Mouse (Mus musculus) heart, adult 2 months (tissue): ENCODE measurements around the gene Ncor2. TPM values are rescaled to one million over a fixed set of nuclear protein-coding genes. Genes with fewer than 3 reads are reported as not detected.

Source experiments
- DNase-seq, 2 experiments: peaks; one replicate each; pipeline ENCODE4 v3.0.0; 2021
- H3K27ac ChIP-seq: fragments of 200-600 bp; 2 replicates; pipeline ENCODE4 v1.8.1; 2022
- H3K27me3 ChIP-seq: fragments of 200-500 bp; 2 replicates; pipeline ENCODE4 v1.6.1; 2012; ENCODE audit warnings: mild to moderate bottlenecking, low read length, inconsistent platforms, mixed read lengths; ENCODE audit not compliant: control insufficient read depth, insufficient read depth
- H3K36me3 ChIP-seq: fragments of 200-500 bp; 2 replicates; pipeline ENCODE4 v1.6.1; 2012; ENCODE audit warnings: low read length, inconsistent platforms; ENCODE audit not compliant: control insufficient read depth, insufficient read depth
- H3K4me1 ChIP-seq: fragments of 200-500 bp; 2 replicates; pipeline ENCODE4 v1.6.1; 2011; ENCODE audit warnings: low read length; ENCODE audit not compliant: control insufficient read depth, insufficient read depth
- H3K4me3 ChIP-seq: fragments of 200-600 bp; 2 replicates; pipeline ENCODE4 v1.8.1; 2022
- H3K79me2 ChIP-seq: fragments of 200-500 bp; replicated peaks from 2 replicates; pipeline ENCODE4 v1.6.1; 2012; ENCODE audit warnings: mild to moderate bottlenecking, inconsistent platforms, low read length, moderate library complexity, mixed read lengths; ENCODE audit not compliant: control insufficient read depth, insufficient read depth
- H3K9ac ChIP-seq: fragments of 200-500 bp; 2 replicates; pipeline ENCODE4 v1.6.1; 2012; ENCODE audit warnings: low read depth, mild to moderate bottlenecking, control low read depth, inconsistent platforms, low read length, mixed read lengths
- CTCF ChIP-seq: fragments of 200-600 bp; IDR thresholded peaks from 2 replicates; pipeline ENCODE4 v1.8.1; 2022; ENCODE audit warnings: antibody characterized with exemption, mild to moderate bottlenecking, moderate library complexity
- EP300 ChIP-seq: fragments of 200-500 bp; IDR thresholded peaks from 2 replicates; pipeline ENCODE4 v1.6.1; 2011; ENCODE audit warnings: low read depth, low read length, control low read depth; ENCODE audit not compliant: insufficient read depth
- POLR2A ChIP-seq: fragments of 200-500 bp; IDR thresholded peaks from 2 replicates; pipeline ENCODE4 v1.6.1; 2011; ENCODE audit warnings: mild to moderate bottlenecking, low read depth, low read length, control low read depth; ENCODE audit not compliant: insufficient read depth
- WGBS: fragments of 180-500 bp; shearing (Covaris S2); methylation state at CpG from one replicate; pipeline ENCODE4 v1.1.7; 2018; 5-methylcytosine and 5-hydroxymethylcytosine counted together
- intact Hi-C: fragments of 180-260 bp; cut with DNase I; formaldehyde crosslinking; loops from one replicate; pipeline ENCODE4 v1.15.1; 2025
- polyA plus RNA-seq: library from polyadenylated mRNA; depleted of rRNA; stranded (reverse); fragments of >200 nt; gene quantifications from 2 replicates; pipeline ENCODE4 v1.2.3, GENCODE M21; 2012
- total RNA-seq, 2 experiments: library from RNA; stranded (reverse); gene quantifications; 2 replicates each; pipeline ENCODE4 v1.2.3; 2021

Ncor2 gene
- total and polyA plus RNA-seq, 3 experiments = 39.1 to 77.5 (median 73.5) TPM

GRCm38 (mm10) chr5:125159804-125160405, 19.1 kb downstream of the Ncor2 start:
- Histone ChIP-seq H3K36me3 (peaks cover 3% of the 10 kb centered on the region), H3K4me1 (peaks cover 47% of the 10 kb centered on the region), H3K9ac (no peak overlapping the region), H3K4me3 (no peak overlapping the region), H3K79me2 (peaks cover 16% of the 10 kb centered on the region), H3K27me3 (no peaks in the 10 kb centered on the region), H3K27ac (peak overlapping the region; percentile 69)
- 65% methylated on average over 14 of the region's 14 CpGs for WGBS
- intact Hi-C loops = loop anchor here (2.0 kb wide), 1 partner anchor 19 kb away; no protein-coding TSS in a partner anchor
- no peak for DNase-seq
- TF ChIP-seq CTCF (no peak), POLR2A (no peak), EP300 (no peak)

GRCm38 (mm10) chr5:125159293-125159692, 19.7 kb downstream of the Ncor2 start:
- peak; percentile 84 to 88 for DNase-seq
- H3K9ac ChIP-seq = peak overlapping the region; percentile 4; the same call in 1 of the 2 replicates
- H3K4me3 ChIP-seq = no peak overlapping the region
- intact Hi-C loops = loop anchor here (2.0 kb wide), 1 partner anchor 18 kb away; no protein-coding TSS in a partner anchor
- H3K27me3 ChIP-seq = no peaks in the 10 kb centered on the region
- WGBS = 5% methylated on average over 12 of the region's 12 CpGs
- H3K36me3 ChIP-seq = peaks cover 2% of the 10 kb centered on the region
- peaks cover 44% of the 10 kb centered on the region for H3K4me1 ChIP-seq
- peak overlapping the region; percentile 69 for H3K27ac ChIP-seq
- TF ChIP-seq EP300 = peak; percentile 71; the same call in 1 of the 2 replicates
- TF ChIP-seq POLR2A = no peak
- no peak for TF ChIP-seq CTCF
- peaks cover 16% of the 10 kb centered on the region for H3K79me2 ChIP-seq

GRCm38 (mm10) chr5:125158232-125158961, 20.6 kb downstream of the Ncor2 start:
- Histone ChIP-seq H3K4me1 (peaks cover 36% of the 10 kb centered on the region), H3K27ac (peak overlapping the region; percentile 69), H3K36me3 (no peaks in the 10 kb centered on the region), H3K4me3 (peak overlapping the region; percentile 29; the same call in 1 of the 2 replicates), H3K9ac (peak overlapping the region; percentile 75), H3K79me2 (peaks cover 16% of the 10 kb centered on the region), H3K27me3 (no peaks in the 10 kb centered on the region)
- intact Hi-C loops = loop anchor here (2.0 kb wide), 1 partner anchor 18 kb away; no protein-coding TSS in a partner anchor
- TF ChIP-seq EP300 (no peak), POLR2A (no peak), CTCF (no peak)
- 23% methylated on average over 21 of the region's 21 CpGs for WGBS
- DNase-seq = peak; percentile 66 to 78

GRCm38 (mm10) chr5:125157375-125158033, 21.5 kb downstream of the Ncor2 start:
- 74% methylated on average over 8 of the region's 8 CpGs for WGBS
- intact Hi-C loops = loop anchor here (2.0 kb wide), 1 partner anchor 17 kb away; no protein-coding TSS in a partner anchor
- no peak for TF ChIP-seq POLR2A
- no peak for TF ChIP-seq EP300
- no peak for TF ChIP-seq CTCF
- Histone ChIP-seq H3K27me3 (no peaks in the 10 kb centered on the region), H3K9ac (no peak overlapping the region), H3K4me3 (no peak overlapping the region), H3K36me3 (no peaks in the 10 kb centered on the region), H3K79me2 (peaks cover 17% of the 10 kb centered on the region), H3K27ac (peak overlapping the region; percentile 69), H3K4me1 (peaks cover 33% of the 10 kb centered on the region)
- no peak for DNase-seq

GRCm38 (mm10) chr5:125156418-125157205, 22.4 kb downstream of the Ncor2 start:
- peak in 1 of 2 experiments; percentile 52 for DNase-seq
- TF ChIP-seq EP300 = no peak
- TF ChIP-seq CTCF = no peak
- TF ChIP-seq POLR2A = no peak
- no peaks in the 10 kb centered on the region for H3K27me3 ChIP-seq
- H3K9ac ChIP-seq = 0 out of 2 replicates have a peak overlapping the region, but pooled peaks have one; percentile 4
- H3K36me3 ChIP-seq = no peaks in the 10 kb centered on the region
- no peak overlapping the region; the same call in 1 of the 2 replicates for H3K27ac ChIP-seq
- H3K4me3 ChIP-seq = no peak overlapping the region
- intact Hi-C loops = no loop called here
- H3K4me1 ChIP-seq = peaks cover 34% of the 10 kb centered on the region
- H3K79me2 ChIP-seq = peaks cover 17% of the 10 kb centered on the region
- 61% methylated on average over 22 of the region's 22 CpGs for WGBS
